Mouse (Mus musculus) central nervous system, embryonic 11.5 days (tissue): ENCODE measurements around the gene Vmn1r209. TPM values are rescaled to one million over a fixed set of nuclear protein-coding genes. Genes with fewer than 3 reads are reported as not detected.

ENCODE experiments used
- polyA plus RNA-seq: library from polyadenylated mRNA; depleted of rRNA; stranded (reverse); fragments of >200 nt; gene quantifications from 2 replicates; pipeline ENCODE4 v1.2.3, GENCODE M21; 2012; rRNA removed

Vmn1r209 gene
- polyA plus RNA-seq: not detected in 2 replicates

GRCm38 (mm10) chr13:22809582-22809981 is at the start of gene Vmn1r209:
Gene Vmn1r209 (minus strand): TSS chr13:22809682.

GRCm38 (mm10) chr13:22857461-22857860 is 48.0 kb upstream of the Vmn1r209 start, which contains the start of gene Vmn1r211:
Gene Vmn1r211 (minus strand): TSS chr13:22857561.

GRCm38 (mm10) chr13:22831248-22831647 is 21.8 kb upstream of the Vmn1r209 start, which contains the start of gene Vmn1r210:
Gene Vmn1r210 (minus strand): TSS chr13:22831348.

GRCm38 (mm10) chr13:22777300-22777699 is 32.2 kb downstream of the Vmn1r209 start, which contains the start of gene Vmn1r208:
Gene Vmn1r208 (minus strand): TSS chr13:22777400.

Other genes with a start within 250 kb of the Vmn1r209 start
- gene Vmn1r205, start 216.7 kb downstream of the Vmn1r209 start, polyA plus RNA-seq: not detected in 2 replicates
- not detected in 2 replicates for gene Vmn1r206, start 185.4 kb downstream of the Vmn1r209 start, polyA plus RNA-seq
- not detected in 2 replicates for gene Vmn1r207-ps, start 80.1 kb downstream of the Vmn1r209 start, polyA plus RNA-seq
- not detected in 2 replicates for gene Vmn1r208, start 32.3 kb downstream of the Vmn1r209 start, polyA plus RNA-seq
- not detected in 2 replicates for gene Vmn1r210, start 21.7 kb upstream of the Vmn1r209 start, polyA plus RNA-seq
- gene Vmn1r211, start 47.9 kb upstream of the Vmn1r209 start, polyA plus RNA-seq: not detected in 2 replicates
- gene Vmn1r212, start 74.5 kb upstream of the Vmn1r209 start, polyA plus RNA-seq: not detected in 2 replicates
- gene Vmn1r213, start 198.0 kb upstream of the Vmn1r209 start, polyA plus RNA-seq: not detected in 2 replicates
- gene Vmn1r214, start 220.7 kb upstream of the Vmn1r209 start, polyA plus RNA-seq: not detected in 2 replicates